Mouse (Mus musculus) forebrain, embryonic 13.5 days (tissue): ENCODE measurements around the gene Gjc3. TPM values are rescaled to one million over a fixed set of nuclear protein-coding genes. Genes with fewer than 3 reads are reported as not detected.
"Not testable (repeated sequence)": the region's sequence is repeated elsewhere in the genome, so short reads cannot be mapped to it uniquely, and the experiment has no call there.

ENCODE experiments used
- ATAC-seq: fragments of 200-750 bp; cut with Nextera tagmentation; 2 replicates; pipeline ENCODE4 v1.8.0; 2017
- H3K27ac ChIP-seq: fragments of 300-500 bp; sonication (generic); 2 replicates; pipeline ENCODE4 v1.5.1; 2015; ENCODE audit warnings: inconsistent platforms, mild to moderate bottlenecking, moderate library complexity
- H3K27me3 ChIP-seq: fragments of 300-500 bp; sonication (generic); 2 replicates; pipeline ENCODE4 v1.6.1; 2015; ENCODE audit warnings: mild to moderate bottlenecking, inconsistent platforms
- H3K36me3 ChIP-seq: fragments of 300-500 bp; sonication (generic); 2 replicates; pipeline ENCODE4 v1.6.1; 2015; ENCODE audit warnings: mild to moderate bottlenecking, inconsistent platforms; ENCODE audit not compliant: poor library complexity, severe bottlenecking
- H3K4me1 ChIP-seq: fragments of 300-500 bp; sonication (generic); 2 replicates; pipeline ENCODE4 v1.6.1; 2015; ENCODE audit warnings: inconsistent platforms
- H3K4me2 ChIP-seq: fragments of 300-500 bp; sonication (generic); 2 replicates; pipeline ENCODE4 v1.6.1; 2015; ENCODE audit warnings: inconsistent platforms, mild to moderate bottlenecking, moderate library complexity
- H3K4me3 ChIP-seq: fragments of 300-500 bp; sonication (generic); 2 replicates; pipeline ENCODE4 v1.5.1; 2015; ENCODE audit warnings: mild to moderate bottlenecking, inconsistent platforms
- H3K9ac ChIP-seq: fragments of 300-500 bp; sonication (generic); 2 replicates; pipeline ENCODE4 v1.6.1; 2015; ENCODE audit warnings: mild to moderate bottlenecking, inconsistent platforms
- H3K9me3 ChIP-seq: fragments of 300-500 bp; sonication (generic); replicated peaks from 2 replicates; pipeline ENCODE4 v1.6.1; 2016; ENCODE audit warnings: inconsistent platforms
- WGBS: fragments of 180-500 bp; shearing (Covaris S2); methylation state at CpG from one replicate; pipeline ENCODE4 v1.1.7; 2015; 5-methylcytosine and 5-hydroxymethylcytosine counted together
- polyA plus RNA-seq: library from polyadenylated mRNA; unstranded; fragments of >200 nt; fragmentation: Nextera tagmentation; extraction: Ambion mirVana; gene quantifications from 2 replicates; pipeline ENCODE4 v1.2.1, GENCODE M21; 2015

Gene Gjc3
- polyA plus RNA-seq, 1 experiment from 2014 or later, result 0.04 TPM

GRCm38 (mm10) chr5:137951218-137951617 is 11.7 kb downstream of the Gjc3 start:
- Histone ChIP-seq H3K36me3 (no peaks in the 10 kb centered on the region), H3K9me3 (no peaks in the 10 kb centered on the region), H3K9ac (no peak overlapping the region), H3K27ac (no peak overlapping the region), H3K4me2 (no peak overlapping the region), H3K4me1 (no peaks in the 10 kb centered on the region), H3K27me3 (no peaks in the 10 kb centered on the region), H3K4me3 (no peak overlapping the region)
- no peak for ATAC-seq
- 51% methylated on average over 6 of the region's 6 CpGs for WGBS

GRCm38 (mm10) chr5:137947303-137947702 is 15.6 kb downstream of the Gjc3 start:
- no peak for ATAC-seq
- no peaks in the 10 kb centered on the region for H3K27me3 ChIP-seq
- no peak overlapping the region for H3K9ac ChIP-seq
- no peaks in the 10 kb centered on the region for H3K9me3 ChIP-seq
- H3K36me3 ChIP-seq, result no peaks in the 10 kb centered on the region
- H3K27ac ChIP-seq, result no peak overlapping the region
- no peak overlapping the region for H3K4me2 ChIP-seq
- H3K4me1 ChIP-seq, result no peaks in the 10 kb centered on the region
- no peak overlapping the region for H3K4me3 ChIP-seq

GRCm38 (mm10) chr5:137943133-137943532 is 19.8 kb downstream of the Gjc3 start:
- no peaks in the 10 kb centered on the region for H3K9me3 ChIP-seq
- no peaks in the 10 kb centered on the region for H3K36me3 ChIP-seq
- no peak overlapping the region for H3K4me3 ChIP-seq
- ATAC-seq, result no peak
- H3K9ac ChIP-seq, result no peak overlapping the region
- no peaks in the 10 kb centered on the region for H3K27me3 ChIP-seq
- H3K4me1 ChIP-seq, result no peaks in the 10 kb centered on the region
- H3K4me2 ChIP-seq, result no peak overlapping the region
- no peak overlapping the region for H3K27ac ChIP-seq
- WGBS, result 76% methylated on average over 1 of the region's 1 CpGs

- WGBS, result 84% methylated on average over 4 of the region's 4 CpGs
- Histone ChIP-seq H3K9ac (no peak overlapping the region), H3K27ac (no peak overlapping the region), H3K4me3 (no peak overlapping the region), H3K4me2 (no peak overlapping the region), H3K27me3 (no peaks in the 10 kb centered on the region), H3K9me3 (no peaks in the 10 kb centered on the region), H3K36me3 (no peaks in the 10 kb centered on the region), H3K4me1 (no peaks in the 10 kb centered on the region)
- ATAC-seq, result no peak
Observed at GRCm38 (mm10) chr5:137940948-137941347, 21.9 kb downstream of the Gjc3 start.

- ATAC-seq, result no peak
- Histone ChIP-seq H3K4me2 (no peak overlapping the region), H3K9ac (no peak overlapping the region), H3K27ac (no peak overlapping the region), H3K4me3 (no peak overlapping the region), H3K36me3 (no peaks in the 10 kb centered on the region), H3K9me3 (no peaks in the 10 kb centered on the region), H3K4me1 (no peaks in the 10 kb centered on the region), H3K27me3 (no peaks in the 10 kb centered on the region)
- 61% methylated on average over 4 of the region's 4 CpGs for WGBS
Observed at GRCm38 (mm10) chr5:137937238-137937637, 25.7 kb downstream of the Gjc3 start.

GRCm38 (mm10) chr5:137936486-137936885 is 26.4 kb downstream of the Gjc3 start:
- H3K9ac ChIP-seq, result no peak overlapping the region
- no peak overlapping the region for H3K27ac ChIP-seq
- no peaks in the 10 kb centered on the region for H3K36me3 ChIP-seq
- 88% methylated on average over 2 of the region's 2 CpGs for WGBS
- no peaks in the 10 kb centered on the region for H3K4me1 ChIP-seq
- no peak overlapping the region for H3K4me2 ChIP-seq
- no peaks in the 10 kb centered on the region for H3K27me3 ChIP-seq
- H3K4me3 ChIP-seq, result no peak overlapping the region
- H3K9me3 ChIP-seq, result no peaks in the 10 kb centered on the region
- no peak for ATAC-seq

- not testable (repeated sequence) for H3K4me1 ChIP-seq, H3K36me3 ChIP-seq, ATAC-seq
Observed at GRCm38 (mm10) chr5:137933934-137934333, 29.0 kb downstream of the Gjc3 start.

GRCm38 (mm10) chr5:137928439-137928838 is 34.5 kb downstream of the Gjc3 start:
- Histone ChIP-seq H3K36me3 (no peaks in the 10 kb centered on the region), H3K4me2 (no peak overlapping the region), H3K4me3 (no peak overlapping the region), H3K4me1 (no peaks in the 10 kb centered on the region), H3K27ac (no peak overlapping the region), H3K27me3 (no peaks in the 10 kb centered on the region), H3K9ac (no peak overlapping the region), H3K9me3 (no peaks in the 10 kb centered on the region)
- 79% methylated on average over 11 of the region's 11 CpGs for WGBS
- no peak for ATAC-seq

More at GRCm38 (mm10) chr5:137933934-137934333, 29.0 kb downstream of the Gjc3 start:
- not testable (repeated sequence) for H3K9ac ChIP-seq, H3K9me3 ChIP-seq, H3K4me3 ChIP-seq, H3K4me2 ChIP-seq, H3K27ac ChIP-seq, H3K27me3 ChIP-seq
- 66% methylated on average over 2 of the region's 2 CpGs for WGBS

- Histone ChIP-seq H3K9ac (no peak overlapping the region), H3K4me1 (no peaks in the 10 kb centered on the region), H3K9me3 (no peaks in the 10 kb centered on the region), H3K4me2 (no peak overlapping the region), H3K4me3 (no peak overlapping the region), H3K36me3 (no peaks in the 10 kb centered on the region), H3K27me3 (no peaks in the 10 kb centered on the region), H3K27ac (no peak overlapping the region)
- no peak for ATAC-seq
Observed at GRCm38 (mm10) chr5:137922171-137922570, 40.7 kb downstream of the Gjc3 start.

- ATAC-seq, result no peak
- Histone ChIP-seq H3K27ac (no peak within 1 kb of the TSS), H3K27me3 (no peaks in the 10 kb centered on the region), H3K4me3 (no peak within 1 kb of the TSS), H3K9ac (no peak within 1 kb of the TSS), H3K4me2 (no peak within 1 kb of the TSS), H3K9me3 (no peaks in the 10 kb centered on the region), H3K4me1 (no peaks in the 10 kb centered on the region), H3K36me3 (no peaks in the 10 kb centered on the region)
- 58% methylated on average over 2 of the region's 2 CpGs for WGBS
Observed at GRCm38 (mm10) chr5:137921532-137921931, 41.4 kb downstream of the Gjc3 start, which contains the start of gene Cyp3a13. TSS of gene Cyp3a13 (minus strand) at chr5:137921619.

GRCm38 (mm10) chr5:137915550-137915949 is 47.3 kb downstream of the Gjc3 start:
- WGBS, result 80% methylated on average over 6 of the region's 6 CpGs
- no peak overlapping the region for H3K27ac ChIP-seq
- H3K4me3 ChIP-seq, result no peak overlapping the region
- no peaks in the 10 kb centered on the region for H3K4me1 ChIP-seq
- no peak for ATAC-seq
- H3K36me3 ChIP-seq, result no peaks in the 10 kb centered on the region
- no peaks in the 10 kb centered on the region for H3K9me3 ChIP-seq
- no peak overlapping the region for H3K4me2 ChIP-seq
- H3K27me3 ChIP-seq, result no peaks in the 10 kb centered on the region
- H3K9ac ChIP-seq, result no peak overlapping the region

- ATAC-seq, result no peak
Observed at GRCm38 (mm10) chr5:137914508-137914907, 48.4 kb downstream of the Gjc3 start.

GRCm38 (mm10) chr5:137909564-137910262 is 53.2 kb downstream of the Gjc3 start:
- H3K4me1 ChIP-seq, result no peaks in the 10 kb centered on the region
- no peaks in the 10 kb centered on the region for H3K36me3 ChIP-seq
- 90% methylated on average over 3 of the region's 3 CpGs for WGBS
- H3K4me2 ChIP-seq, result no peak overlapping the region
- H3K9ac ChIP-seq, result no peak overlapping the region
- H3K27ac ChIP-seq, result no peak overlapping the region
- ATAC-seq, result no peak
- no peaks in the 10 kb centered on the region for H3K27me3 ChIP-seq
- H3K4me3 ChIP-seq, result no peak overlapping the region
- H3K9me3 ChIP-seq, result no peaks in the 10 kb centered on the region

More at GRCm38 (mm10) chr5:137914508-137914907, 48.4 kb downstream of the Gjc3 start:
- Histone ChIP-seq H3K9me3 (no peaks in the 10 kb centered on the region), H3K4me1 (no peaks in the 10 kb centered on the region), H3K4me3 (no peak overlapping the region), H3K27ac (no peak overlapping the region), H3K27me3 (no peaks in the 10 kb centered on the region), H3K36me3 (no peaks in the 10 kb centered on the region), H3K4me2 (no peak overlapping the region), H3K9ac (no peak overlapping the region)
